Mouse (Mus musculus) liver, embryonic 11.5 days (tissue): Measurements from ENCODE around the gene Gstt4. TPM values are rescaled to one million over a fixed set of nuclear protein-coding genes. Genes with fewer than 3 reads are reported as not detected.
A peak's percentile ranks its signal among the peaks of the same experiment; 100 is the strongest.

Experiments
- ATAC-seq: fragments of 200-750 bp; cut with Nextera tagmentation; replicated peaks from 2 replicates; pipeline ENCODE4 v1.8.0; 2017; ENCODE audit warnings: moderate number of reproducible peaks, mild to moderate bottlenecking, moderate TSS enrichment, moderate library complexity; ENCODE audit not compliant: low FRiP score
- DNase-seq: peaks from one replicate; pipeline ENCODE4 v3.0.0-alpha.2; 2017; ENCODE audit warnings: low spot score
- H3K27ac ChIP-seq: fragments of 300-500 bp; sonication (generic); 2 replicates; pipeline ENCODE4 v1.5.1; 2014; ENCODE audit warnings: mild to moderate bottlenecking, low read depth, low read length, control low read depth
- H3K27me3 ChIP-seq: fragments of 300-500 bp; sonication (generic); replicated peaks from 2 replicates; pipeline ENCODE4 v1.6.1; 2014; ENCODE audit warnings: low read length, mixed read lengths; ENCODE audit not compliant: control insufficient read depth, insufficient read depth
- H3K36me3 ChIP-seq: fragments of 300-500 bp; sonication (generic); 2 replicates; pipeline ENCODE4 v1.6.1; 2014; ENCODE audit warnings: mild to moderate bottlenecking, low read length, moderate library complexity, mixed read lengths; ENCODE audit not compliant: control insufficient read depth, insufficient read depth
- H3K4me1 ChIP-seq: fragments of 300-500 bp; sonication (generic); replicated peaks from 2 replicates; pipeline ENCODE4 v1.6.1; 2014; ENCODE audit warnings: low read length, mixed read lengths; ENCODE audit not compliant: control insufficient read depth, insufficient read depth
- H3K4me2 ChIP-seq: fragments of 300-500 bp; sonication (generic); 2 replicates; pipeline ENCODE4 v1.6.1; 2014; ENCODE audit warnings: mild to moderate bottlenecking, control low read depth, moderate library complexity
- H3K4me3 ChIP-seq: fragments of 300-500 bp; sonication (generic); 2 replicates; pipeline ENCODE4 v1.5.1; 2014; ENCODE audit warnings: low read depth, low read length, control low read depth
- H3K9ac ChIP-seq: fragments of 300-500 bp; sonication (generic); 2 replicates; pipeline ENCODE4 v1.6.1; 2014; ENCODE audit warnings: low read depth, low read length, control low read depth
- H3K9me3 ChIP-seq: fragments of 300-500 bp; sonication (generic); 2 replicates; pipeline ENCODE4 v1.6.1; 2016; ENCODE audit warnings: low read length, inconsistent platforms, mixed read lengths; ENCODE audit not compliant: control insufficient read depth
- WGBS: fragments of 180-500 bp; shearing (Covaris S2); extraction: QIAGEN DNeasy Blood & Tissue Kit; methylation state at CpG from one replicate; pipeline ENCODE4 v1.1.7; 2014; 5-methylcytosine and 5-hydroxymethylcytosine counted together
- polyA plus RNA-seq: library from polyadenylated mRNA; unstranded; fragments of >200 nt; fragmentation: Nextera tagmentation; extraction: Ambion mirVana; gene quantifications from 2 replicates; pipeline ENCODE4 v1.2.1, GENCODE M21; 2014

The Gstt4 gene
- polyA plus RNA-seq, 1 experiment from 2014 or later: not detected

GRCm38 (mm10) chr10:75823782-75824181 is 1.4 kb upstream of the Gstt4 start:
- Histone ChIP-seq H3K27ac (no peak overlapping the region), H3K4me2 (no peak overlapping the region), H3K9ac (no peak overlapping the region), H3K27me3 (no peaks in the 10 kb centered on the region), H3K4me1 (no peaks in the 10 kb centered on the region), H3K9me3 (no peaks in the 10 kb centered on the region), H3K4me3 (no peak overlapping the region), H3K36me3 (no peaks in the 10 kb centered on the region)
- no peak for ATAC-seq
- WGBS: 74% methylated on average over 1 of the region's 1 CpGs
- no peak for DNase-seq

- no peak for DNase-seq
- WGBS: 83% methylated on average over 5 of the region's 5 CpGs
- no peaks in the 10 kb centered on the region for H3K27me3 ChIP-seq
- no peaks in the 10 kb centered on the region for H3K9me3 ChIP-seq
- H3K4me2 ChIP-seq: no peak overlapping the region
- H3K27ac ChIP-seq: no peak overlapping the region
- no peaks in the 10 kb centered on the region for H3K4me1 ChIP-seq
- no peak for ATAC-seq
- H3K36me3 ChIP-seq: no peaks in the 10 kb centered on the region
- H3K4me3 ChIP-seq: no peak overlapping the region
- no peak overlapping the region for H3K9ac ChIP-seq
These were observed 2.5 kb downstream of the Gstt4 start for GRCm38 (mm10) chr10:75819882-75820281.

GRCm38 (mm10) chr10:75818641-75819040 is 3.7 kb downstream of the Gstt4 start:
- DNase-seq (no peak), ATAC-seq (no peak)
- Histone ChIP-seq H3K4me2 (no peak overlapping the region), H3K36me3 (no peaks in the 10 kb centered on the region), H3K9ac (no peak overlapping the region), H3K4me3 (no peak overlapping the region), H3K27ac (no peak overlapping the region), H3K27me3 (no peaks in the 10 kb centered on the region), H3K9me3 (no peaks in the 10 kb centered on the region), H3K4me1 (no peaks in the 10 kb centered on the region)
- WGBS: 52% methylated on average over 10 of the region's 10 CpGs

GRCm38 (mm10) chr10:75804217-75804616 is 18.1 kb downstream of the Gstt4 start:
- H3K4me3 ChIP-seq: no peak overlapping the region
- H3K27ac ChIP-seq: no peak overlapping the region
- 52% methylated on average over 2 of the region's 2 CpGs for WGBS
- H3K36me3 ChIP-seq: no peaks in the 10 kb centered on the region
- no peaks in the 10 kb centered on the region for H3K9me3 ChIP-seq
- no peak overlapping the region for H3K4me2 ChIP-seq
- ATAC-seq: no peak
- no peaks in the 10 kb centered on the region for H3K27me3 ChIP-seq
- no peak overlapping the region for H3K9ac ChIP-seq
- H3K4me1 ChIP-seq: no peaks in the 10 kb centered on the region
- DNase-seq: no peak

- H3K4me1 ChIP-seq: 0 out of 2 replicates have a peak, but pooled peaks cover 4% of the 10 kb centered on the region
- H3K4me2 ChIP-seq: peak within 1 kb of the TSS; percentile 87
- 4% methylated on average over 18 of the region's 18 CpGs for WGBS
- peak within 1 kb of the TSS; percentile 48 for H3K4me3 ChIP-seq
- H3K9ac ChIP-seq: peak within 1 kb of the TSS; percentile 56
- H3K27me3 ChIP-seq: no peaks in the 10 kb centered on the region; the same call in 1 of the 2 replicates
- no peak within 1 kb of the TSS for H3K27ac ChIP-seq
- H3K9me3 ChIP-seq: no peaks in the 10 kb centered on the region
- peak; percentile 61 for DNase-seq
- no peaks in the 10 kb centered on the region for H3K36me3 ChIP-seq
- ATAC-seq: peak; percentile 69
These were observed 24.1 kb downstream of the Gstt4 start, which contains the start of gene Gstt1 for GRCm38 (mm10) chr10:75798176-75798696. Gene Gstt1, minus strand, starts transcription at chr10:75798584.

GRCm38 (mm10) chr10:75797619-75798175 is 24.6 kb downstream of the Gstt4 start:
- Histone ChIP-seq H3K9ac (peak overlapping the region; percentile 56), H3K27me3 (no peaks in the 10 kb centered on the region; the same call in 1 of the 2 replicates), H3K27ac (no peak overlapping the region), H3K4me3 (peak overlapping the region; percentile 48), H3K36me3 (no peaks in the 10 kb centered on the region), H3K4me1 (0 out of 2 replicates have a peak, but pooled peaks cover 4% of the 10 kb centered on the region), H3K4me2 (peak overlapping the region; percentile 87), H3K9me3 (no peaks in the 10 kb centered on the region)
- WGBS: 1% methylated on average over 12 of the region's 12 CpGs
- ATAC-seq (peak; percentile 61), DNase-seq (peak; percentile 57)

- H3K4me1 ChIP-seq: 0 out of 2 replicates have a peak, but pooled peaks cover 4% of the 10 kb centered on the region
- DNase-seq (no peak), ATAC-seq (no peak)
- H3K27ac ChIP-seq: peak overlapping the region; percentile 21; the same call in 1 of the 2 replicates
- peak overlapping the region; percentile 48 for H3K4me3 ChIP-seq
- 0 out of 2 replicates have a peak, but pooled peaks cover 2% of the 10 kb centered on the region for H3K36me3 ChIP-seq
- no peak overlapping the region for H3K9ac ChIP-seq
- WGBS: 42% methylated on average over 11 of the region's 11 CpGs
- H3K27me3 ChIP-seq: no peaks in the 10 kb centered on the region; the same call in 1 of the 2 replicates
- no peaks in the 10 kb centered on the region for H3K9me3 ChIP-seq
- peak overlapping the region; percentile 87 for H3K4me2 ChIP-seq
These were observed 25.4 kb downstream of the Gstt4 start for GRCm38 (mm10) chr10:75796731-75797516.

GRCm38 (mm10) chr10:75794880-75795279 is 27.5 kb downstream of the Gstt4 start:
- no peak for ATAC-seq
- Histone ChIP-seq H3K4me2 (peak overlapping the region; percentile 22; the same call in 1 of the 2 replicates), H3K36me3 (0 out of 2 replicates have a peak, but pooled peaks cover 3% of the 10 kb centered on the region), H3K4me1 (0 out of 2 replicates have a peak, but pooled peaks cover 7% of the 10 kb centered on the region), H3K9ac (no peak overlapping the region), H3K27me3 (no peaks in the 10 kb centered on the region; the same call in 1 of the 2 replicates), H3K9me3 (no peaks in the 10 kb centered on the region), H3K27ac (no peak overlapping the region), H3K4me3 (no peak overlapping the region)
- DNase-seq: no peak
- WGBS: 30% methylated on average over 3 of the region's 3 CpGs
